ENCODE assay signal across 33 mouse cellular contexts in genomic region chr10:17470880-17471279, GRCm38 (mm10).
"Had no signal": no experiment of that assay in that cellular context is flagged by ENCODE, and none has a peak within 500 bp of the region (broad histone marks: within the 10 kb centered on the region; RNA-seq: fewer than 3 reads in every experiment).

No protein-coding gene starts in this region.

- H3K4me1 ChIP-seq: limb, embryonic 12.5 days; limb, embryonic 13.5 days; limb, embryonic 15.5 days; liver, embryonic 12.5 days; liver, embryonic 13.5 days; liver, embryonic 15.5 days; lung, embryonic 15.5 days; midbrain, embryonic 12.5 days; midbrain, embryonic 15.5 days; neural tube, embryonic 12.5 days; neural tube, embryonic 13.5 days had no signal

- H3K36me3 ChIP-seq: limb, embryonic 10.5 days; limb, embryonic 12.5 days; limb, embryonic 13.5 days; limb, embryonic 15.5 days; liver, embryonic 12.5 days; liver, embryonic 13.5 days; liver, embryonic 15.5 days; lung, embryonic 15.5 days; midbrain, embryonic 10.5 days; midbrain, embryonic 12.5 days; midbrain, embryonic 13.5 days; midbrain, embryonic 15.5 days; neural tube, embryonic 12.5 days; neural tube, embryonic 13.5 days had no signal

- H3K9me3 ChIP-seq: limb, embryonic 10.5 days; limb, embryonic 12.5 days; limb, embryonic 13.5 days; limb, embryonic 15.5 days; liver, embryonic 12.5 days; liver, embryonic 13.5 days; liver, embryonic 15.5 days; lung, embryonic 15.5 days; megakaryocyte, embryonic 14.5 days; midbrain, embryonic 10.5 days; midbrain, embryonic 12.5 days; midbrain, embryonic 13.5 days; midbrain, embryonic 15.5 days; neural tube, embryonic 12.5 days; neural tube, embryonic 13.5 days had no signal

- H3K27ac ChIP-seq: limb, embryonic 10.5 days; limb, embryonic 12.5 days; limb, embryonic 13.5 days; limb, embryonic 15.5 days; liver, embryonic 12.5 days; liver, embryonic 13.5 days; liver, embryonic 14.5 days; liver, embryonic 15.5 days; lung, embryonic 15.5 days; macrophage; midbrain, embryonic 10.5 days; midbrain, embryonic 12.5 days; midbrain, embryonic 13.5 days; midbrain, embryonic 15.5 days; neural tube, embryonic 12.5 days; neural tube, embryonic 13.5 days had no signal

- H3K27me3 ChIP-seq: limb, embryonic 12.5 days; limb, embryonic 13.5 days; limb, embryonic 15.5 days; liver, embryonic 12.5 days; liver, embryonic 13.5 days; liver, embryonic 15.5 days; lung, embryonic 15.5 days; megakaryocyte, embryonic 14.5 days; midbrain, embryonic 12.5 days; midbrain, embryonic 13.5 days; midbrain, embryonic 15.5 days; neural tube, embryonic 12.5 days; neural tube, embryonic 13.5 days had no signal

- H3K9ac ChIP-seq: limb, embryonic 12.5 days; limb, embryonic 13.5 days; limb, embryonic 15.5 days; liver, embryonic 12.5 days; liver, embryonic 13.5 days; liver, embryonic 14.5 days; liver, embryonic 15.5 days; liver, postnatal 0 days; lung, embryonic 14.5 days; lung, embryonic 15.5 days; midbrain, embryonic 12.5 days; midbrain, embryonic 13.5 days; midbrain, embryonic 15.5 days; neural tube, embryonic 12.5 days; neural tube, embryonic 13.5 days had no signal

- ATAC-seq: liver, embryonic 12.5 days; liver, postnatal 0 days; lung, postnatal 0 days; midbrain, embryonic 13.5 days; midbrain, embryonic 15.5 days; midbrain, embryonic 16.5 days had no signal

- H3K4me3 ChIP-seq: limb, embryonic 10.5 days; limb, embryonic 12.5 days; limb, embryonic 13.5 days; limb, embryonic 15.5 days; liver, embryonic 12.5 days; liver, embryonic 13.5 days; liver, embryonic 15.5 days; lung, embryonic 15.5 days; megakaryocyte, embryonic 14.5 days; midbrain, embryonic 10.5 days; midbrain, embryonic 12.5 days; midbrain, embryonic 13.5 days; midbrain, embryonic 15.5 days; myocyte; neural tube, embryonic 12.5 days; neural tube, embryonic 13.5 days had no signal

- H3K4me2 ChIP-seq: limb, embryonic 12.5 days; limb, embryonic 13.5 days; limb, embryonic 15.5 days; liver, embryonic 11.5 days; liver, embryonic 12.5 days; liver, embryonic 13.5 days; liver, embryonic 15.5 days; lung, embryonic 14.5 days; lung, embryonic 15.5 days; midbrain, embryonic 11.5 days; midbrain, embryonic 12.5 days; midbrain, embryonic 13.5 days; midbrain, embryonic 15.5 days; neural tube, embryonic 12.5 days; neural tube, embryonic 13.5 days had no signal

- DNase-seq: left cerebral cortex, postnatal 4 days; liver; liver, embryonic 13.5 days; liver, postnatal 0 days; lung, adult 18-20 months; lung, adult 2 months; lung, embryonic 14.5 days; lung, postnatal 10 days; lung, postnatal 14 days; lung, postnatal 36 days; lung, postnatal 4 days; midbrain, embryonic 14.5 days had no signal
